Comparison of ENCODE assay signal across 17 mouse cellular contexts in the genomic region with DNA sequence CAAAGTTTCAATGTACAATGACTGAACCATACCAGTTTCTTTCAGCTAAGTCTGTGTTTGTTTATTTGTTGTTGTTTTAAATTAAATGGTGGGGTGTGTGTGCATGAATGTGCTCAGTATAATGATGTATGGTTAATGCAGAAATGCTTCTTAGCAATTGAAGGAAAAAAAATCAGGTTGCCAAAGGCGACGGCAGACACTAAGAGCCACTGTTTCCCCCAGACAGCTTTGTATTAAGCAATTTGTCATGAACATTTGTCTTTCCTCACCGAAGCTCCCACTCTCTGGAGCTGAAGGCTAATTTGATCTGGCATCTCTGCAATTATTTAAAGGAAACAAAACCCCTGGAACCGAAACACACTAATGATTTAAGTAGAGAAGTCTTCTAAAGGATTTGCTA.
DNase-seq lines count a peak whose midpoint lies in the region; ATAC-seq and TF ChIP-seq lines count a peak whose summit lies in the region.
"Had no signal": no experiment of that assay in that cellular context is flagged by ENCODE, and none has a peak within 500 bp of the region (broad histone marks: within the 10 kb centered on the region; RNA-seq: fewer than 3 reads in every experiment).

No protein-coding gene starts in this region.

- no peaks in the 10 kb centered on the region for H3K36me3 ChIP-seq in midbrain, embryonic 13.5 days
- H3K36me3 ChIP-seq in midbrain, embryonic 11.5 days (ENCODE audit: control insufficient read depth, insufficient read depth, low read length), result no peaks in the 10 kb centered on the region
- H3K36me3 ChIP-seq in forebrain, embryonic 15.5 days, result no peaks in the 10 kb centered on the region
- H3K36me3 ChIP-seq in hindbrain, postnatal 0 days (ENCODE audit: insufficient read depth, low read length), result no peaks in the 10 kb centered on the region
- H3K36me3 ChIP-seq: heart, embryonic 12.5 days; intestine, embryonic 15.5 days; neural tube, embryonic 12.5 days had no signal

- DNase-seq in midbrain, embryonic 11.5 days (ENCODE audit: low spot score, missing footprints), result no peak
- DNase-seq in hindbrain, postnatal 0 days (ENCODE audit: low spot score), result peak; percentile 36
- DNase-seq in thymus, postnatal 0 days (ENCODE audit: low spot score), result no peak
- no peak for DNase-seq in adrenal gland, adult (ENCODE audit: inconsistent age in 2 of 2, low spot score in 1 of 2)
- DNase-seq: cerebellum, postnatal 14 days; layer of hippocampus, postnatal 36 days; left cerebral cortex, postnatal 4 days; lung, adult 2 months; lung, postnatal 36 days; right cerebral cortex, postnatal 4 days had no signal

- H3K4me3 ChIP-seq in midbrain, embryonic 13.5 days (replicated peaks), result no peak overlapping the region
- H3K4me3 ChIP-seq in midbrain, embryonic 11.5 days (ENCODE audit: low read depth, low read length), result no peak overlapping the region
- H3K4me3 ChIP-seq in forebrain, embryonic 15.5 days, result no peak overlapping the region
- no peak overlapping the region for H3K4me3 ChIP-seq in hindbrain, postnatal 0 days (ENCODE audit: low read length)
- H3K4me3 ChIP-seq: heart, embryonic 12.5 days; intestine, embryonic 15.5 days; neural tube, embryonic 12.5 days had no signal

- no peak overlapping the region for H3K27ac ChIP-seq in midbrain, embryonic 13.5 days
- H3K27ac ChIP-seq in midbrain, embryonic 11.5 days (ENCODE audit: low read depth, low read length), result no peak overlapping the region
- no peak overlapping the region for H3K27ac ChIP-seq in forebrain, embryonic 15.5 days (replicated peaks)
- no peak overlapping the region for H3K27ac ChIP-seq in hindbrain, postnatal 0 days
- H3K27ac ChIP-seq: intestine, embryonic 15.5 days; neural tube, embryonic 12.5 days had no signal

- H3K4me2 ChIP-seq in midbrain, embryonic 13.5 days (replicated peaks), result no peak overlapping the region
- H3K4me2 ChIP-seq in midbrain, embryonic 11.5 days, result no peak overlapping the region
- H3K4me2 ChIP-seq in forebrain, embryonic 15.5 days (replicated peaks), result no peak overlapping the region
- no peak overlapping the region for H3K4me2 ChIP-seq in hindbrain, postnatal 0 days (ENCODE audit: low read depth, low read length)
- H3K4me2 ChIP-seq: heart, embryonic 12.5 days; intestine, embryonic 15.5 days; liver, embryonic 11.5 days; neural tube, embryonic 12.5 days had no signal

- H3K27me3 ChIP-seq in midbrain, embryonic 13.5 days, result no peaks in the 10 kb centered on the region
- no peaks in the 10 kb centered on the region for H3K27me3 ChIP-seq in midbrain, embryonic 11.5 days (ENCODE audit: control insufficient read depth, insufficient read depth, low read length)
- H3K27me3 ChIP-seq in forebrain, embryonic 15.5 days, result no peaks in the 10 kb centered on the region
- H3K27me3 ChIP-seq in hindbrain, postnatal 0 days (ENCODE audit: insufficient read depth, low read length), result no peaks in the 10 kb centered on the region
- H3K27me3 ChIP-seq: heart, embryonic 12.5 days; intestine, embryonic 15.5 days; neural tube, embryonic 12.5 days had no signal

- 32% methylated on average over 4 of the region's 4 CpGs for WGBS in midbrain, embryonic 13.5 days
- 56% methylated on average over 4 of the region's 4 CpGs for WGBS in midbrain, embryonic 11.5 days
- WGBS in forebrain, embryonic 15.5 days, result 9% methylated on average over 4 of the region's 4 CpGs
- 10% methylated on average over 4 of the region's 4 CpGs for WGBS in hindbrain, postnatal 0 days

- ATAC-seq in midbrain, embryonic 13.5 days, result peak; percentile 66
- no peak; the same call in 1 of the 2 replicates for ATAC-seq in midbrain, embryonic 11.5 days (ENCODE audit: low FRiP score)
- ATAC-seq in forebrain, embryonic 15.5 days (replicated peaks), result peak; percentile 70; the same call in 1 of the 2 replicates
- 0 out of 2 replicates have a peak, but pooled peaks have one; percentile 7 for ATAC-seq in hindbrain, postnatal 0 days
- ATAC-seq in megakaryocyte-erythroid progenitor cell, adult 5-6 weeks (replicated peaks; ENCODE audit: low FRiP score, low TSS enrichment, poor library complexity, severe bottlenecking), result no peak
- ATAC-seq: intestine, embryonic 15.5 days had no signal

- H3K4me1 ChIP-seq in midbrain, embryonic 13.5 days (replicated peaks), result peaks cover 11% of the 10 kb centered on the region
- H3K4me1 ChIP-seq in midbrain, embryonic 11.5 days (ENCODE audit: control insufficient read depth, insufficient read depth, low read length), result no peaks in the 10 kb centered on the region
- H3K4me1 ChIP-seq in forebrain, embryonic 15.5 days, result peaks cover 17% of the 10 kb centered on the region; the same call in 1 of the 2 replicates
- H3K4me1 ChIP-seq in hindbrain, postnatal 0 days (ENCODE audit: insufficient read depth, low read length), result no peaks in the 10 kb centered on the region
- H3K4me1 ChIP-seq: heart, embryonic 12.5 days; intestine, embryonic 15.5 days had no signal

- TF ChIP-seq CTCF in hindbrain, postnatal 0 days (IDR thresholded peaks at IDR 0.05; ENCODE audit: low read depth), result no peak

- no peak overlapping the region for H3K9ac ChIP-seq in midbrain, embryonic 13.5 days (replicated peaks)
- H3K9ac ChIP-seq in midbrain, embryonic 11.5 days (ENCODE audit: low read length), result no peak overlapping the region
- no peak overlapping the region for H3K9ac ChIP-seq in forebrain, embryonic 15.5 days (replicated peaks)
- no peak overlapping the region for H3K9ac ChIP-seq in hindbrain, postnatal 0 days (replicated peaks; ENCODE audit: low read length)
- H3K9ac ChIP-seq: heart, embryonic 12.5 days; intestine, embryonic 15.5 days; neural tube, embryonic 12.5 days had no signal

- 0 out of 2 replicates have a peak, but pooled peaks cover 3% of the 10 kb centered on the region for H3K9me3 ChIP-seq in midbrain, embryonic 13.5 days
- H3K9me3 ChIP-seq in midbrain, embryonic 11.5 days (ENCODE audit: control insufficient read depth, low read length), result no peaks in the 10 kb centered on the region
- H3K9me3 ChIP-seq in forebrain, embryonic 15.5 days, result no peaks in the 10 kb centered on the region
- no peaks in the 10 kb centered on the region for H3K9me3 ChIP-seq in hindbrain, postnatal 0 days (ENCODE audit: low read length)
- H3K9me3 ChIP-seq: intestine, embryonic 15.5 days had no signal

Comparison
In these comparisons a context has a peak if more than half of its experiments do, and no peak if none do; other contexts are left out.
1. ATAC-seq: peak in midbrain, embryonic 13.5 days (single experiment), forebrain, embryonic 15.5 days (single experiment) and hindbrain, postnatal 0 days (single experiment); none in midbrain, embryonic 11.5 days (single experiment) and megakaryocyte-erythroid progenitor cell, adult 5-6 weeks (single experiment).